In genomic region chr10:61448834-61449233, GRCm38 (mm10) we compare ENCODE assay signal across 16 mouse cellular contexts. TPM values are rescaled to one million over a fixed set of nuclear protein-coding genes. Genes with fewer than 3 reads are reported as not detected.
DNase-seq lines count a peak whose midpoint lies in the region; ATAC-seq and TF ChIP-seq lines count a peak whose summit lies in the region.
"Had no signal": no experiment of that assay in that cellular context is flagged by ENCODE, and none has a peak within 500 bp of the region (broad histone marks: within the 10 kb centered on the region; RNA-seq: fewer than 3 reads in every experiment).

No protein-coding gene starts in this region.

- no peak overlapping the region for H3K4me2 ChIP-seq in forebrain, embryonic 13.5 days
- H3K4me2 ChIP-seq in forebrain, embryonic 16.5 days (ENCODE audit: low read length) = no peak overlapping the region
- H3K4me2 ChIP-seq in kidney, postnatal 0 days (ENCODE audit: low read length) = peak overlapping the region; percentile 5; the same call in 1 of the 2 replicates
- H3K4me2 ChIP-seq: limb, embryonic 15.5 days; neural tube, embryonic 12.5 days had no signal

- H3K4me3 ChIP-seq in forebrain, embryonic 13.5 days = no peak overlapping the region
- no peak overlapping the region for H3K4me3 ChIP-seq in forebrain, embryonic 16.5 days (replicated peaks; ENCODE audit: low read length)
- H3K4me3 ChIP-seq in kidney, postnatal 0 days (replicated peaks; ENCODE audit: low read depth, low read length) = no peak overlapping the region
- H3K4me3 ChIP-seq in brown adipose tissue, adult 24 weeks (ENCODE audit: insufficient read depth, low read depth, low read length) = no peak overlapping the region
- no peak overlapping the region for H3K4me3 ChIP-seq in small intestine, adult 2 months (ENCODE audit: low read depth, low read length)
- H3K4me3 ChIP-seq in cerebellum, adult 2 months (replicated peaks; ENCODE audit: insufficient read depth, low read depth, low read length) = no peak overlapping the region
- H3K4me3 ChIP-seq: embryonic facial prominence, embryonic 10.5 days; limb, embryonic 15.5 days; midbrain, embryonic 10.5 days; neural tube, embryonic 12.5 days had no signal

- H3K36me3 ChIP-seq in forebrain, embryonic 13.5 days (ENCODE audit: poor library complexity, severe bottlenecking) = peaks cover 21% of the 10 kb centered on the region
- no peaks in the 10 kb centered on the region for H3K36me3 ChIP-seq in forebrain, embryonic 16.5 days (ENCODE audit: control insufficient read depth, insufficient read depth)
- no peaks in the 10 kb centered on the region for H3K36me3 ChIP-seq in kidney, postnatal 0 days (ENCODE audit: insufficient read depth, low read length)
- H3K36me3 ChIP-seq in small intestine, adult 2 months (ENCODE audit: control insufficient read depth, insufficient read depth, low read length) = peaks cover 16% of the 10 kb centered on the region

- H3K9me3 ChIP-seq in forebrain, embryonic 13.5 days (replicated peaks) = no peaks in the 10 kb centered on the region
- no peaks in the 10 kb centered on the region for H3K9me3 ChIP-seq in forebrain, embryonic 16.5 days (ENCODE audit: control insufficient read depth, low read length)
- H3K9me3 ChIP-seq in kidney, postnatal 0 days (replicated peaks; ENCODE audit: low read length) = no peaks in the 10 kb centered on the region
- H3K9me3 ChIP-seq: embryonic facial prominence, embryonic 10.5 days; limb, embryonic 15.5 days; midbrain, embryonic 10.5 days; neural tube, embryonic 12.5 days had no signal

- H3K4me1 ChIP-seq in forebrain, embryonic 13.5 days = peaks cover 76% of the 10 kb centered on the region
- H3K4me1 ChIP-seq in forebrain, embryonic 16.5 days (replicated peaks; ENCODE audit: control insufficient read depth, insufficient read depth, low read length) = peaks cover 46% of the 10 kb centered on the region
- H3K4me1 ChIP-seq in kidney, postnatal 0 days (replicated peaks; ENCODE audit: insufficient read depth, low read length) = peaks cover 30% of the 10 kb centered on the region
- peaks cover 41% of the 10 kb centered on the region for H3K4me1 ChIP-seq in brown adipose tissue, adult 24 weeks (ENCODE audit: control insufficient read depth, insufficient read depth, insufficient read length, low read length)
- peaks cover 23% of the 10 kb centered on the region for H3K4me1 ChIP-seq in small intestine, adult 2 months (ENCODE audit: control insufficient read depth, insufficient read depth, insufficient read length, low read length)
- H3K4me1 ChIP-seq in cerebellum, adult 2 months (ENCODE audit: control insufficient read depth, insufficient read depth, low read length) = peaks cover 23% of the 10 kb centered on the region; the same call in 1 of the 2 replicates

- H3K27me3 ChIP-seq in forebrain, embryonic 13.5 days = no peaks in the 10 kb centered on the region
- H3K27me3 ChIP-seq in forebrain, embryonic 16.5 days (replicated peaks; ENCODE audit: control insufficient read depth, insufficient read depth, low read length) = no peaks in the 10 kb centered on the region
- no peaks in the 10 kb centered on the region for H3K27me3 ChIP-seq in kidney, postnatal 0 days (ENCODE audit: insufficient read depth, low read length)
- no peaks in the 10 kb centered on the region for H3K27me3 ChIP-seq in small intestine, adult 2 months (ENCODE audit: control insufficient read depth, insufficient read depth, low read length)
- no peaks in the 10 kb centered on the region for H3K27me3 ChIP-seq in cerebellum, adult 2 months (ENCODE audit: control insufficient read depth, insufficient read depth, low read length)
- H3K27me3 ChIP-seq: limb, embryonic 15.5 days; neural tube, embryonic 12.5 days had no signal

- WGBS in forebrain, embryonic 13.5 days = 79% methylated on average over 3 of the region's 3 CpGs
- 79% methylated on average over 3 of the region's 3 CpGs for WGBS in forebrain, embryonic 16.5 days
- 58% methylated on average over 3 of the region's 3 CpGs for WGBS in kidney, postnatal 0 days
- WGBS in small intestine, adult 2 months = 41% methylated on average over 3 of the region's 3 CpGs
- 75% methylated on average over 3 of the region's 3 CpGs for WGBS in cerebellum, adult 2 months

- no peak for DNase-seq in kidney, postnatal 0 days (ENCODE audit: low spot score)
- no peak for DNase-seq in kidney, postnatal 4 days
- no peak for DNase-seq in cerebellum, adult 2 months
- DNase-seq: cerebellum, postnatal 14 days; gastrocnemius, postnatal 10 days; kidney, adult 18-20 months; thymus, postnatal 14 days had no signal

- 0 out of 2 replicates have a peak overlapping the region, but pooled peaks have one; percentile 5 for H3K9ac ChIP-seq in forebrain, embryonic 13.5 days
- H3K9ac ChIP-seq in forebrain, embryonic 16.5 days (replicated peaks; ENCODE audit: low read depth, low read length) = no peak overlapping the region
- H3K9ac ChIP-seq in kidney, postnatal 0 days (ENCODE audit: low read depth, low read length) = no peak overlapping the region
- H3K9ac ChIP-seq: limb, embryonic 15.5 days; neural tube, embryonic 12.5 days had no signal

- no peak for TF ChIP-seq CTCF in kidney, postnatal 0 days (IDR thresholded peaks at IDR 0.05; ENCODE audit: low read depth)
- TF ChIP-seq CTCF in small intestine, adult 2 months (IDR thresholded peaks at IDR 0.05; ENCODE audit: extremely low read depth, insufficient read length, insufficient replicate concordance, low read depth, low read length) = no peak
- no peak for TF ChIP-seq CTCF in cerebellum, adult 2 months (IDR thresholded peaks at IDR 0.05; ENCODE audit: borderline replicate concordance, insufficient read depth, low read depth, low read length)

- ATAC-seq in forebrain, embryonic 13.5 days = no peak
- no peak for ATAC-seq in forebrain, embryonic 16.5 days
- ATAC-seq in kidney, postnatal 0 days (replicated peaks; ENCODE audit: low FRiP score, low read depth) = no peak
- ATAC-seq: hindbrain, postnatal 0 days had no signal

- H3K27ac ChIP-seq in forebrain, embryonic 13.5 days = no peak overlapping the region
- H3K27ac ChIP-seq in forebrain, embryonic 16.5 days (ENCODE audit: low read length) = no peak overlapping the region
- no peak overlapping the region for H3K27ac ChIP-seq in kidney, postnatal 0 days
- peak overlapping the region; percentile 53 for H3K27ac ChIP-seq in brown adipose tissue, adult 24 weeks (replicated peaks; ENCODE audit: low read depth, low read length)
- peak overlapping the region; percentile 30; the same call in 1 of the 2 replicates for H3K27ac ChIP-seq in small intestine, adult 2 months (ENCODE audit: insufficient read depth, low read depth, low read length)
- H3K27ac ChIP-seq in cerebellum, adult 2 months (ENCODE audit: insufficient read depth, low read length) = no peak overlapping the region
- H3K27ac ChIP-seq: embryonic facial prominence, embryonic 10.5 days; limb, embryonic 15.5 days; midbrain, embryonic 10.5 days; neural tube, embryonic 12.5 days had no signal

- TF ChIP-seq POLR2A in small intestine, adult 2 months (IDR thresholded peaks at IDR 0.05; ENCODE audit: low read depth, low read length) = no peak
- TF ChIP-seq POLR2A in cerebellum, adult 2 months (IDR thresholded peaks at IDR 0.05; ENCODE audit: borderline replicate concordance, insufficient read depth, low read length) = no peak

RNA-seq across cellular contexts. Expression of gene Eif4ebp2, which starts 3.6 kb away (rescaled TPM):
- 96.4 and 102 TPM in 2 replicates for polyA plus RNA-seq in forebrain, embryonic 13.5 days (2015; fragmentation: Nextera tagmentation; extraction: Ambion mirVana)
- polyA plus RNA-seq in forebrain, embryonic 16.5 days (2015; fragmentation: Nextera tagmentation; extraction: Ambion mirVana) = 78.2 and 88.4 TPM in 2 replicates
- polyA plus RNA-seq in kidney, postnatal 0 days (2015; fragmentation: Nextera tagmentation; extraction: Ambion mirVana) = 72.2 and 75.0 TPM in 2 replicates
- 81.2 and 120 TPM in 2 replicates for polyA plus RNA-seq in brown adipose tissue, adult 24 weeks (2012; ENCODE audit: insufficient read depth, insufficient read length, missing spikeins)
- polyA plus RNA-seq in small intestine, adult 2 months (2012; rRNA removed) = 71.2 and 131 TPM in 2 replicates
- 30.4 and 32.0 TPM in 2 replicates for polyA plus RNA-seq in cerebellum, adult 2 months (2012; rRNA removed)

RNA-seq across cellular contexts. Expression of gene Lrrc20, which starts 26.8 kb away (rescaled TPM):
- polyA plus RNA-seq in forebrain, embryonic 13.5 days (2015; fragmentation: Nextera tagmentation; extraction: Ambion mirVana) = 16.4 and 17.5 TPM in 2 replicates
- polyA plus RNA-seq in forebrain, embryonic 16.5 days (2015; fragmentation: Nextera tagmentation; extraction: Ambion mirVana) = 25.7 and 28.1 TPM in 2 replicates
- polyA plus RNA-seq in kidney, postnatal 0 days (2015; fragmentation: Nextera tagmentation; extraction: Ambion mirVana) = 5.7 and 6.4 TPM in 2 replicates
- polyA plus RNA-seq in brown adipose tissue, adult 24 weeks (2012; ENCODE audit: insufficient read depth, insufficient read length, missing spikeins) = 9.1 and 11.6 TPM in 2 replicates
- polyA plus RNA-seq in small intestine, adult 2 months (2012; rRNA removed) = 6.0 and 7.4 TPM in 2 replicates
- 20.8 and 20.9 TPM in 2 replicates for polyA plus RNA-seq in cerebellum, adult 2 months (2012; rRNA removed)

RNA-seq across cellular contexts. Expression of gene Nodal, which starts 31.1 kb away (rescaled TPM):
- 0.08 TPM in 1 of 2 replicates, not detected in the other for polyA plus RNA-seq in forebrain, embryonic 13.5 days (2015; fragmentation: Nextera tagmentation; extraction: Ambion mirVana)
- polyA plus RNA-seq in forebrain, embryonic 16.5 days (2015; fragmentation: Nextera tagmentation; extraction: Ambion mirVana) = 0.10 and 0.15 TPM in 2 replicates
- 0.36 and 0.45 TPM in 2 replicates for polyA plus RNA-seq in kidney, postnatal 0 days (2015; fragmentation: Nextera tagmentation; extraction: Ambion mirVana)
- polyA plus RNA-seq in brown adipose tissue, adult 24 weeks (2012; ENCODE audit: insufficient read depth, insufficient read length, missing spikeins) = not detected in 2 replicates
- polyA plus RNA-seq in small intestine, adult 2 months (2012; rRNA removed) = 0.13 TPM in 1 of 2 replicates, not detected in the other
- 0.68 and 0.97 TPM in 2 replicates for polyA plus RNA-seq in cerebellum, adult 2 months (2012; rRNA removed)
- polyA plus RNA-seq: embryonic facial prominence, embryonic 10.5 days; neural tube, embryonic 12.5 days had no signal

Comparison
In these comparisons a context has a peak if more than half of its experiments do, and no peak if none do; other contexts are left out.
1. H3K27ac ChIP-seq: peak in brown adipose tissue, adult 24 weeks (single experiment) and small intestine, adult 2 months (single experiment); none in forebrain, embryonic 13.5 days (single experiment), forebrain, embryonic 16.5 days (single experiment), kidney, postnatal 0 days (single experiment) and cerebellum, adult 2 months (single experiment).